Mouse (Mus musculus) left cerebral cortex, postnatal 25 days (tissue): ENCODE measurements around the gene Spg20. TPM values are rescaled to one million over a fixed set of nuclear protein-coding genes. Genes with fewer than 3 reads are reported as not detected.
A peak's percentile ranks its signal among the peaks of the same experiment; 100 is the strongest.

Source experiments
- DNase-seq, 2 experiments: peaks; one replicate each; pipeline ENCODE4 v3.0.0; 2022; ENCODE audit warnings: low spot score in 2 of 2, mixed read lengths in 1 of 2
- intact Hi-C: fragments of 180-260 bp; cut with DNase I; formaldehyde crosslinking; loops from one replicate; pipeline ENCODE4 v1.15.1; 2025
- total RNA-seq, 2 experiments: library from RNA; stranded (reverse); gene quantifications; 2 replicates each; pipeline ENCODE4 v1.2.3; 2021

Spg20 gene
- total RNA-seq, 2 experiments from 2014 or later = 25.2 to 31.6 TPM

DNA sequence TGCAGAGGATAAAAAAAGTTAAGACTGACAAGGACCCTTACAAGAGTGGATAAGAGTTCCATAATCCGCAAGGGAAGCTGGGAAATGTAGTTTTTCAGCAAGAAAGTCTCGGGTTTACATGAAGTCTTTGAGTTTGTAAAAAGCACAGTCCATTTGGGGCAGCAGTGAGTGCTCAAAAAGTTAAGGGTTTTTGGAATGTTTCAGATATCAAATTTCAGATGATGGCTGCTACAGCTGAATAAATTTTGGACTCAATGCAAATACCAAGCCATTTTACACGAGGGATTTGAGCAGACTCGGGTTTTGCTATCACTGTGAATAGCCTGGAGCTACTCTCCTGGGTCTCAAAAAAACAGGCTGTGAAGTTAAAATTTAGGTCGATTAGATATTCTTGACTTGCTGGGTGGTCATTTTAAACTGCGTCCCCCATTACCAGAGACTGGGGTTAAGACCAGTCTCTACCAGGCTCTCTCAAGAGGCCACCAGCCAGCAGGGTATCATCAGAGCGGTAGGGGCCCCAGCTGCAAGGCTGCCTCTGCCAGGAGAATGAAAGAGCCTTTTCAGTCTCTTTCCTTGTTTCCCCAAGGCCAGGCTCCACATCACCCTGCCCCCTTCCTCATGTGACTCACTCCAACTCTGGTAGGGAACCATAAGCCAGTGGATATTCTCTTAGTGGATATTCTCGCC is 15.8 kb upstream of the Spg20 start:
- peak; percentile 27 to 57 for DNase-seq
- intact Hi-C loops = no loop called here

DNA sequence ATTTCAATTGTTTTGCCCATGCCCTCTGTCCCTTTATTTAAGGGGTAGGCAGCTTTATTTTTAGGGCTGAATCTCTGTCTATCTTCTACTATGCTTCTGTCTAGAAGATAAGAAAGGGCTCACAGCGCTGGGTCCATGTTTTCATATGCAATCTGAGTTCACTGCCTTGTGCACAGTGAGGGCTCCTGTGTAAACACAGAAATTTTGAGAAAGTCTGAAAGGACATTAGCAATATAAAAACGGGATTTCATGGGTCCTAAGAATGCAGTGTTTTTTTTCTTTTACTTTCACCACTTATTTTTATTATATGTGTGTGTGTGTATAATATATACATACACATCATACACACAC is 15.3 kb upstream of the Spg20 start:
- intact Hi-C loops = no loop called here
- no peak for DNase-seq

DNA sequence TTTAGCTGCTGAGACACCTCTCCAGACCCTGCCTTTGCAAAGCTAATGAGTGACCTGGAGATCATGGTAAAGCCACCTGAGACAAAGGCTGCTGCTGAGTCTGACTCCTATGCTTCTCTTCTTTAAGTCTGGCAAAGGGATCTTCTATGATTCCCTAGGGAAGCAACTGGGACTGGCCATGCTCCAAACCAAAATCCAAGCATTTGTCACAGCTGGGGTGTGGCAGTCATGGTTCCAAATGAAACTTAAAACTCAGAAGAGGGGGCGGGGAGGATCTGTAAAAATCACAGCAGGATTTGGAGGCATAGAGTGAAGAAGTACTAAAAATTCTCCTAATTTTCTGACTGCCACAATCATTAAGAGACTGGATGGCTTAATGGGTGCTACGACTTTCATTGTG is 14.7 kb upstream of the Spg20 start:
- DNase-seq = peak in 1 of 2 experiments; percentile 67

DNA sequence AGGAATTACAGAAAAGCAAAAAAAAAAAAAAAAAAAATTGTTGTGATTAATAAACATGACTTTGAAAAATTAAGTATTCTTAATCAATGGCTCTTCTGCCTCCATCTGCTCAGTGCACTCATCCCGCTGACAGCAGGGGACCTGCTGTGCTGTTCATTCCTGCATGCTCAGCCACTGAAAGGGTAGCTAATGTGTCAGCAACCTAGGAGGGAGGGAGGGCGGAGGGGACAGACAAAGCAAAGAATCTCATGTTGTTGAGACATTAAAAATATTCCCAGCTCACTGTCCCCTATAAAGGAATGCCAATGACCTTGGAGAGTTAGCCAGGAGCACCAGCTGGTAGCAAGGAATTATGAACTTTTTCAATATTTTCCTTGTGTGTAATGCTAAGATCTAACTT is 13.9 kb upstream of the Spg20 start:
- no peak for DNase-seq
- intact Hi-C loops = no loop called here

More for the DNA sequence above, 14.7 kb upstream of the Spg20 start:
- intact Hi-C loops = no loop called here

DNA sequence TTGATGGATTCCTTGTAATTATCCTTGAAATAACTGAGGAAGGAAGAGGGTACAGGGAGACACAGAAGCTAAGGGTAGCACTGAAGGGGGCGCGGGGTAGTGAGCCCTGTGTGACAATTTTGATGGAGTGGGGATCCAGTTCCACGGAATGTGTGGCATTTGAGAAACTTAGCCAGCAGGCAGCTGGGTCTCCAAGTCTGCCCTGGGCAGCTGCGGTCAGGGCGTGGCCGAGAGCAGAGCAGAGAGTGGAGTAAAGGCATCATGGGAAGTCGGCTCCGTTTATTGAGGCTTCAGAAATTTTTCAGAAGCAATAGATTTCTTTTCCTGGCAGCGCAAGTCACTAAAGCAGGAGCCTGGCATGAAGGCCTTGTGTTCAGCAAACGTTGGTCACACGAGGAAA is 12.9 kb upstream of the Spg20 start:
- DNase-seq = no peak
- intact Hi-C loops = no loop called here

DNA sequence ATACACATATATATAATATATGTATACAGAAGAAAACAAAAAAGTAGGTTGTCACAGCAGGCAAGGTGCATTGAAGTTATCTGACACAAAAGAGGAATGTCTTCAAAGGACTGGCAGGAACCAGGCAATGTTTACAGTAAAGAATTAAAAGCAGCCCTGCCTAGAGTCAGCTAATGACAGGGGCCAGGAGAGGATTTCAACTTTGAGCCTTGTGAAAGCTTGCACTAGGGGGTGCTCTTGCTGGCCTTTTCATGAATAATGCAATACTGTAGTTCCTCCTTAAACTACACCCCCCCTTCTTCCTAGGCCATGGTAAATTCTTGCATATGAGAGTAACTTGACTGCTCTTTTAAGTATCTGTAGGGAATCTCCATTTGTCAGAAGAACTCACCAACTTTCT is 10.8 kb upstream of the Spg20 start:
- intact Hi-C loops = no loop called here
- DNase-seq = no peak

DNA sequence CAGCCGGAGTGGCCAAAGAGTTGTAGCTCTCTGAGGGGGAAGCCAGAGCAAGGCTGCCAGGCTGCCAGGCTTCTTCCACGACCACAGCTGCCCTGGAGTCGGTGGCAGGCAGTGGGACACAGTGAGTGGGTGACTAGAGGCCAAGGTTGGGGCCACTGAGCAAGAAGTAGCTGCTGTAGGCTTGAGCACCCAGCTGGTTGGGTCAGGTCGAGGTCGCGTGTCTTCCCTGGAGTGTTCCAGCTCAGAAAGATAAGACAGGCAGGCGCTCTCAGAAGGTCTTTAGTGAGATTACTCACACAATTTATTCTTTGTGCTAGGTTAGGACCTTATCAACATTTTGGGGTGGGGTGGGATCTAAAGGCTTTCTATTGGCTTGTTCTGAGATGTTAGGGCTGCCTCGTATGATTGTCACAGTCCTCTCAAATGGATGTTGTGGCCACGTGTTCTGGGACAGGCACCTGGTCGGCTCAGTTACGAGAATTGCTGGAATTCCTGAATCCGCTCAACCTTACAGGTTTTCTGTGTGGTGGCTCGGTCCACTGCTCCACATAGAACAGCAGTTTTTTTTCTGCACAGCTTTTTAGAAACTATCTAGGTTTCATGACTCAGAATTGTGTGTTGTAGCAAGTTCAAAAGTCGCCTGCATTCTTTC is 6.4 kb upstream of the Spg20 start:
- intact Hi-C loops = no loop called here
- no peak for DNase-seq

DNA sequence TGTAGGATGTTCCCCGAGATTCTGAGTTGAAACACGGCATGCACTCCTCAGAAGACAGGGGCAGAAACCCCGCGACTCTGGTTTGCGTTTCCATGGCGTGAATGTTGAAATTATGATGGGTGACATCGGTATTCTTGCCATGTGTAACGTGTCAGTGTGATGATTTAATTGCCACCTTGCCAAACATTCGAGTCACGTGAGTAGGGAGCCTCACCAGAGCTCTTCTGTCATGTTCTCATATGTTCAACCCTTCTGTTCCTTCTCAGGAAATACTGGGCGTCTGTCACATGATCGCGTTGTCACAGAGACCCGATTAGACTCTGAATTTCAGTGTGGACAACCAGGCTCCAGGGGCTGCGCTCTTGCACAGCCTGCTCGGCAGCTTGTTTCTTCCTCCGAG is 5.9 kb upstream of the Spg20 start:
- peak in 1 of 2 experiments; percentile 7 for DNase-seq
- intact Hi-C loops = no loop called here

DNA sequence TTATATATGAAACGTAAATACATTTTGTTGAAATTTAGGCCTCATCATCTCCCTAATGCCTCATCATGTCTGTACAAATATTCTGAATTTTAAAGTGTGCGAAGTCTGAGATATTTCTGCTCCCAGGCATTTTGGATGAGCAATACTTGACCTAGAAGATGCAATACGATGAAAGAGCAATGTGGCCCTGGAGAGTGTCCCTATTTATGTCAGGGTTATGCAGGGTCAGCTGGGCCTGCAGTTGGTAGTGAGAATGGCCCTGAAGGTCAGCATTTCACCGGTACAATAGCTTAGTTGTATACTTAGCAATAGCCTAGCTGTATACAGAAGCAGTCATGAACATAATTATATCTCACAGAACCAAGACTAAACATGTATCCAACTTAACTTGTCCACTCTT is 2.8 kb upstream of the Spg20 start:
- intact Hi-C loops = no loop called here
- no peak for DNase-seq

DNA sequence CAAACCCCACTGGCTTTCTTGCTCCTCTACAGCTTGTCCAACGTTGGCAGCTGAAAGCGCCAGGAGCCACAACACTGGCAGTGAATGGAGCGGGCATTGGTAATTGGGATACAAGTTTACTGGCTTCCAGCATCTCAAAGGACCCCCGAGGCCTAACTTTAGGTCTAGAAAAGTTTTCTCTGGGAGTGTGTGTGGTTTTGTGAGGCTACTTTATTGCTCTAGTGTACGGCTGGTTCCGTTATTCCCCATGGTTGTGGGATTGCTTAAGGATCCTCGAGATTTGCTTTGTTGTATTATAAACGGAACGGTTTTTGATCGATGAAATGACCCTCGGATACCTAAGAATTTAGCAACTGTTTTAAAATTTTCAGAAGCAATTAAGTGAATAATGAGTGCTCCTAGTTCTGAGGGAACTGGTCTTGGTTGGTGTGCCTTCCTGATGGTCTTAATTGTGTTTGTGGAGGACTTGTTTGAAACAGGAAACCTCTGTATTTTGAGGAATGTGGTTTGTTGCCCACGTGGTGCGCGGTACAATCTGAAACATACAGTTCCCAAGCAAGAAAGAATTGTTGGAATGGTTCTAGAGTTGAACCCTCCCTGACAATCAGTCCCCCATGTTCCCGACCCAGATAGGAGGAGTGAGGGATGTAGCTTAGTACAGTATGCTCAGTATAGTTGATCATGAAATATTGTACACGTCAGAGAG is 955 bp downstream of the Spg20 start:
- peak in 1 of 2 experiments; percentile 5 for DNase-seq
- intact Hi-C loops = loop anchor here (1.0 kb wide), 1 partner anchor 33 kb away; no protein-coding TSS in a partner anchor

DNA sequence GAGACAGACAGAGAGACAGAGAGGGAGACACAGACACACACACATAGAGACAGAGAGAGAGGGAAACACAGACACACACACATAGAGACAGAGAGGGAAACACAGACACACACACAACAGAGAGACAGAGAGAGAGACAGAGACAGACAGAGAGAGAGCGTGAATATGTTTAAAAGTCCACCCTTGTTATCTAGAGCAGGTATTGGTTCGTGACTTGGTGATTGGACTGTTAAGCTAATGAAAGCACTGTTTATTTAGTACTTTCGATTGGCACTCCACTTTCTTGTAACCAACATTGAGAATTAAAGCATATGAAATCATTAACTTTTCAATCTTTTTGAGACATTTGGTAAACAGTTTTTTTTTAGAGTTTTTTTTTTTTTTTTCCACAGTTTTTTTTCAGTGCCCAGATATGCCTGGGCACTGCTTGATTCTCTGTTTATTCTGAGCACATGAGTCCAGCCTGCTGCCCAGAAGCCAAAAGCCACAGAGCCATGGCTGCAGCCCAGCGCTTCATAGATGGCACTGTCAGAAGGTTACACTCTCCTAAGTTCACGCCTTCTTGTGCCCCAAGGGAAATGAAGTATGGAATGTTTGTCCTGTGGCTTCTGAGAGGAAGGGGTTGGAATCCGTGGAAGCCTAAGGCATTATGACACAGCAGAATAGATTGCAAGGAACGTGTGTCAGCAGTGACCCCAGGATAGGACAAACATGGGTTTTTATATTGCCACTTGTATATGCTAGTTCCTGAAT is 2.6 kb downstream of the Spg20 start:
- intact Hi-C loops = no loop called here
- no peak for DNase-seq

DNA sequence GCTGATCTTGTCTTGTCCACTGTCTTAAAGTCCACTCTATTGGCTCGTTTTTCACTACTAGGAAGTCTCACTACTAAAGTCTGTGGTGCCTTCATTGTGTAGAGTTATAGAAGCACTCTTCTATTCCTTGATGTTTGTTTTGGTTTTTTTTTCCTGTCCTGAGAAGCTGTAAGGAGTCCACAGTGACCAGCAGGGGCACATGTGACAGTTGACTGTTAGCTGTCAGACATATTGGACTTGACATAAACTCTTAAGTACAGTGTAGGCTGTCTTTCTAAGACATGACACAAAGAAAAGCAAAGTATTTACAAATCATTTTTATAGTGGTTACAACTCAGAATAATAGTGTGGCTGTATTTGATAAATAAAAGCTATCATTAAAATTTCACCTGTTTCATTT is 3.2 kb downstream of the Spg20 start:
- intact Hi-C loops = no loop called here
- DNase-seq = no peak

DNA sequence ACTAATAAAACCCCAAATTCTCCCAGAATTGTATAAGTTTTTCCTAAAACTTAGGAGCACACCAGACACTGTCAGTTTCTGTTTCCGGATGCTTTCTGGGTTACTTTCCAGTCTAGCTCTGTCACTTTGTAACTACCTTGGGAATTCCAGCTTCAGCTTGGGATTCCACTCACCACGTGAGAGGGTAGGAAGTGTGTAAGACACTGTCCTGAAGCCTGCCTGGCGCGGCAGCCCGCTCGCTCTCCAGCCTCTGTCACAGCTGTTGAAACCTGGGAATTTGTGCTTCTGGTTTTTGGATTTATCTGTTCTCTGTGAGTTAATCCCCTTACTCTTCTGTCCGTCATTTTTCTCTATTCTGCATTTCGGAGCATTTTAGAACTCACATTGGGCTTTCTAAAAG is 4.1 kb downstream of the Spg20 start:
- DNase-seq = no peak
- intact Hi-C loops = no loop called here

DNA sequence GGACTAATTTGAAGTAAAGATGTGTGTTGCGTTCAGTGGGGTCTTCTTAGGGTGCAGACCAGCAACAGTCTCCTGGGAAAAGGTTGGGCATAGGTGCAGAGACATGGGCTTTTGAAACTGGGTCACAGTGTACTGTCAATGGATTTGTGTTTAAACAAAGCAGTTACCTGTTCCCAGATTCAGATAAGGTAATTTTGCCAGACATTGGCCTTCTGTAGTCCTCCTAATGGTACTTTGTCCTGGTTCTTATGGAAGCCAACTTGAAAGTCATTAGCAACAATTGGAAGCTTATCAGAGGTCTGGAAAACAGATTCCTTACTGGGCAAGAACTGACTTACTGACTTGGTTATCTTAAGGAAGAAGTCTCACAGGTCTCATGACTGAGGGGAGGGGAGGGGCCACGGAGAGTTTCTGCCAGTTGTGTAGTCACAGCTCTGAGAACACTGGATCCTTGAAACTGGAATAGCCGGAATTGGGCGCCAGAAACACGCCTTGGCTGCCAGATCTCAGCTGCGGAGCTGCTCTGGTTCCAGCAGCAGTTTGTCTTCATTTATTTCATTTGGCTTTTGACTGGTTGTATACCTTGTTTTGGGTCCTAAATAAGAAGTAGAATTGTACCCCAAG is 7.5 kb downstream of the Spg20 start:
- intact Hi-C loops = no loop called here
- DNase-seq = no peak

DNA sequence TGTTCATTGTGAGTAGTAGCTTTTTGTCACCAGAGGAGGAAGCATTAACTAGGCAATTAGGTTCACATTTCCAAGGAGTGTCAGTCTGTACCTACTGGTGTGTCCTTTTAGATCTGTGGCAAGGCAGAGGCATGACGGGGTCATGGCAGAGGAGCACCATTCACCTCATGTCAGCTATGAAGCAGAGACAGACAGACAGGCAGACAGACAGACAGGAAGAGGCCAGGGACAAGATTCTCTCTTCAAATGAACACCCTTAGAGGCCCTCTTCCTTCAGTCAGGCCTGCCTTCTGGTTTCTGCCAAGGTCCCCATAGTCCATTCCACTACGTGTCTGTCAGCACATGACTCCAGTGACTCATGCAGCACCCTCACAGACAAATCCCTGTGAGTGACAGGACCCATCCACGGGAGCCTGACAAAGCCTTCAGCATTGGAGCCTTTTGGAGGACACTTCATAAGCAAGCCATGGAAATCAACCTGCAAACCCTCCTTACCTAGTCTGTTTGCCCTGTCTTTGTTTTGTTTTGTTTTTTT is 10.5 kb downstream of the Spg20 start:
- no peak for DNase-seq
- intact Hi-C loops = no loop called here

DNA sequence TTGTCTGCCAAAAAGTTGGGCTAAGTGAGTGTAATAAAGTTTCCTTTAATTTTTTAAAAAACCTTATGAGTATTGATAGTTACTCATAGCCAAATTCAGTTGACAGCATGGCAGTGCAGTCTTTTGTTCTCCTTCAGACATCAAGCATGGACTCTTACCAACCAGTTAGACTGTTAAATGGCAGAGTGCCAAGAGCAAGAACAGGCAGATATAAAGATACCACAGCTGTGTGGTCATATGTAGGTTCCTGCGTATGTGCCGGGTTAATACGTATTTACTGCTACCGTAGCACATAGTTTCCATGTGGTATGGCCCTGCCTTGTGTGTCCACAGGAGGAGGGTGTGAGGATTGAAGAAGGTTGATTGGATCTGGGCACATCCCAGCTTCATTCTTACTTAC is 11.2 kb downstream of the Spg20 start:
- DNase-seq = no peak
- intact Hi-C loops = no loop called here

DNA sequence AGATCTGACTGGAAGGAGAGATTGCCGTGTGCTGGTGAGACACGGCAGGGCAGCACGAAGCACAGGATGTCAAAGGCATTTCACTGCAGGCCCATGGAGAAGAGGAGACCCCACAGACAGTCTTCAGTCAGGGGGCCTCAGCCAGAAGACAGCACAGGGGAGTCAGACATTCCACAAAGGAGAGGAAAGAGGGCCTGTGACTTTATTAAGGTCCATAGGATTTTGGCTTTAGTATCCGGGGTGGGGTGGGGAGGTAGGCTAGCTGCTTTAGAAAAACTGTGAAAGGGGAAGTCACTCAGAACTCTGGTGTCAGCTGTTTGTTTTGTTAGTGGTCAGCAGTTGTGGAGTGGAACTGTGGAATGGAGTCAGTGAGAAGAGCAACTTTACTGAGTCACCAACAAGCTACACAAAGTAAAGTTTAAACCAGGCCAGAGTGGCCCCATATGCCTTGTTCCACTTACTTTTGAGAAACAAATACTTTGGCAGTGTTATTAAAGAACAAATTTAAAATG is 17.3 kb downstream of the Spg20 start:
- intact Hi-C loops = no loop called here
- peak in 1 of 2 experiments; percentile 16 for DNase-seq

DNA sequence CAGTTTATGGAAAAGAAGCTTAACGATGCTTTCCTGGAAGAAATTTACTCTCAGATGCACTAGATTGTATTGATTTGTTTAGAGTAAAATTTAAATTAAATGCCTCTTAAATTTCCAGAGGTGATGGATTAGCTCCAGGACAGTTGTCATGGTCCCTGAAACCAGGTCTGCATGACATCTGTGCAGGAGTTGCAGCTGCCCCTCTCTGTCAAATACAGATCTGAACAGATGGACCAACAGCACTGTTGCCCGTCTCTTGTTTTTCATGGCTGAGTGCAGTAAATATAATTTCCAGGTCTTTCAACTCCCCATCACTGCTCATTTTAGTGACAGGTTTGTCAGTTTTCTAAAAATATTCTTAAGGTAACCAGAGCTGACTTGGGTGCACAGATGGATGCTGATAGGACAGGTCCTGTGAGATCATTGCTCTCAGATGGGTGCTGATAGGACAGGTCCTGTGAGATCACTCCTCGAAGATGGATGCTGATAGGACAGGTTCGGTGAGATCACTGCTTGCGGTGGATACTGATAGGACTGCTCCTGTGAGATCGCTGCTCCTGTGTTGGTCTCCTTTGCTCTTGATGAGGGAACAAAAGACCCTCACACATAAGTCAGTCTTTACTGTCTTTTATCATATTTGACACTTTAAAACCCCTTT is 19.8 kb downstream of the Spg20 start:
- intact Hi-C loops = no loop called here
- no peak for DNase-seq

DNA sequence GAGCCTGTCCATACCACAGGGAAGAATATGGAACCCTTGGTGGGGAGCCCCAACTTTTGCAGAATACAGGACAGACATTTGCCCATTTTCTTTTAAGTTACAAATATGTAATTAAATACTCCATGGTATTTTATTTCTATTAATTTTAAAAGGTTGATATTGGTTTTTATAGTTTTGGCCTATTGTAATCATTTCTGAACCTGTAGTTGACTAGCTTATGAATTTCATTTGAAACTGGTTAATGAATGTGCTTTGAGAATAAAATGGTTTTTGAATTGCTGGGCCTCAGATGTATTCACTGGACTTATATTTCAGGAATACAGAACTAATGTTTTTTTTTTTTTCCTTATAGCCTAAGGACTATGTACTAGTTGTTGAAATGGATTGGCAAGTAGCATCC is 25.1 kb downstream of the Spg20 start, which contains the start of gene Ccdc169:
Gene Ccdc169, plus strand, starts transcription at position 301 of the 400 bp plus-strand sequence.
- DNase-seq = no peak

More for the DNA sequence above, 25.1 kb downstream of the Spg20 start, which contains the start of gene Ccdc169:
- intact Hi-C loops = no loop called here
